ENCODE assay signal across 35 mouse cellular contexts in genomic region chr1:39843328-39843727, GRCm38 (mm10). TPM values are rescaled to one million over a fixed set of nuclear protein-coding genes. Genes with fewer than 3 reads are reported as not detected.
DNase-seq lines count a peak whose midpoint lies in the region; ATAC-seq lines count a peak whose summit lies in the region.
"Had no signal": no experiment of that assay in that cellular context is flagged by ENCODE, and none has a peak within 500 bp of the region (broad histone marks: within the 10 kb centered on the region; RNA-seq: fewer than 3 reads in every experiment).

No protein-coding gene starts in this region.

- ATAC-seq in CD4-positive, CD25-positive, alpha-beta regulatory T cell, adult 4 months: peak; percentile 6
- no peak for ATAC-seq in forebrain, embryonic 13.5 days
- ATAC-seq: forebrain, embryonic 16.5 days; intestine, embryonic 15.5 days; midbrain, embryonic 13.5 days; Patski had no signal

- no peak overlapping the region for H3K4me2 ChIP-seq in forebrain, embryonic 13.5 days
- H3K4me2 ChIP-seq: embryonic facial prominence, embryonic 13.5 days; heart, embryonic 12.5 days; hindbrain, embryonic 15.5 days; intestine, embryonic 15.5 days; limb, embryonic 15.5 days; liver, embryonic 13.5 days; lung, embryonic 14.5 days; midbrain, embryonic 13.5 days; stomach, embryonic 15.5 days had no signal

- H3K9me3 ChIP-seq in forebrain, embryonic 13.5 days (replicated peaks): no peaks in the 10 kb centered on the region
- H3K9me3 ChIP-seq: embryonic facial prominence, embryonic 13.5 days; forebrain, embryonic 10.5 days; heart, embryonic 12.5 days; hindbrain, embryonic 15.5 days; intestine, embryonic 15.5 days; limb, embryonic 10.5 days; limb, embryonic 15.5 days; liver, embryonic 13.5 days; midbrain, embryonic 13.5 days; stomach, embryonic 15.5 days had no signal

- no peak overlapping the region for H3K27ac ChIP-seq in forebrain, embryonic 13.5 days
- H3K27ac ChIP-seq: embryonic facial prominence, embryonic 13.5 days; forebrain, embryonic 10.5 days; gastrocnemius, adult 2 months; hindbrain, embryonic 15.5 days; intestine, embryonic 15.5 days; limb, embryonic 10.5 days; limb, embryonic 15.5 days; liver, embryonic 13.5 days; midbrain, embryonic 13.5 days; stomach, embryonic 15.5 days had no signal

- no peaks in the 10 kb centered on the region for H3K36me3 ChIP-seq in forebrain, embryonic 13.5 days (ENCODE audit: poor library complexity, severe bottlenecking)
- H3K36me3 ChIP-seq: embryonic facial prominence, embryonic 13.5 days; forebrain, embryonic 10.5 days; heart, embryonic 12.5 days; hindbrain, embryonic 15.5 days; intestine, embryonic 15.5 days; limb, embryonic 10.5 days; limb, embryonic 15.5 days; liver, embryonic 13.5 days; midbrain, embryonic 13.5 days; stomach, embryonic 15.5 days had no signal

- H3K27me3 ChIP-seq in forebrain, embryonic 13.5 days: no peaks in the 10 kb centered on the region
- H3K27me3 ChIP-seq: embryonic facial prominence, embryonic 13.5 days; heart, embryonic 12.5 days; hindbrain, embryonic 15.5 days; intestine, embryonic 15.5 days; limb, embryonic 15.5 days; liver, embryonic 13.5 days; midbrain, embryonic 13.5 days; Patski; stomach, embryonic 15.5 days had no signal

- no peak overlapping the region for H3K9ac ChIP-seq in forebrain, embryonic 13.5 days
- H3K9ac ChIP-seq: embryonic facial prominence, embryonic 13.5 days; heart, embryonic 12.5 days; hindbrain, embryonic 15.5 days; intestine, embryonic 15.5 days; limb, embryonic 15.5 days; liver, embryonic 13.5 days; lung, embryonic 14.5 days; midbrain, embryonic 13.5 days; stomach, embryonic 15.5 days had no signal

- 88% methylated on average over 5 of the region's 5 CpGs for WGBS in forebrain, embryonic 13.5 days

- H3K4me1 ChIP-seq in forebrain, embryonic 13.5 days: peaks cover 22% of the 10 kb centered on the region
- H3K4me1 ChIP-seq: intestine, embryonic 15.5 days; limb, embryonic 10.5 days had no signal

- peak; percentile 77 for DNase-seq in CD4-positive helper T cell, adult 2 months (ENCODE audit: low read depth, low spot score)
- peak; percentile 73 for DNase-seq in naive thymus-derived CD4-positive, alpha-beta T cell, adult 2 months (ENCODE audit: low read depth)
- DNase-seq in thymus, postnatal 36 days: peak; percentile 14 to 19
- DNase-seq in MN1 (ENCODE audit: low spot score): no peak
- DNase-seq in lung, adult 18-20 months: no peak
- DNase-seq: adrenal gland, postnatal 14 days; cerebellum, adult 11 months; cerebellum, adult 9-11 months; gastrocnemius, adult 2 months; gastrocnemius, postnatal 36 days; heart, adult 18-20 months; heart, postnatal 10 days; kidney, adult 2 months; kidney, postnatal 36 days; layer of hippocampus, postnatal 36 days; liver, embryonic 13.5 days; lung, embryonic 14.5 days; lung, postnatal 36 days; right cerebral cortex, postnatal 14 days had no signal

- no peak overlapping the region for H3K4me3 ChIP-seq in forebrain, embryonic 13.5 days
- H3K4me3 ChIP-seq: embryonic facial prominence, embryonic 13.5 days; forebrain, embryonic 10.5 days; gastrocnemius, adult 2 months; heart, embryonic 12.5 days; hindbrain, embryonic 15.5 days; intestine, embryonic 15.5 days; limb, embryonic 10.5 days; limb, embryonic 15.5 days; liver, embryonic 13.5 days; midbrain, embryonic 13.5 days; stomach, embryonic 15.5 days had no signal

RNA-seq across cellular contexts. Expression of gene Gm3646, which starts 38.2 kb away (rescaled TPM):
- not detected for polyA plus RNA-seq in CD4-positive, CD25-positive, alpha-beta regulatory T cell, adult 4 months (2017; shearing (Covaris generic))
- polyA plus RNA-seq in forebrain, embryonic 13.5 days (2015; fragmentation: Nextera tagmentation; extraction: Ambion mirVana): not detected in 2 replicates
- polyA plus RNA-seq: embryonic facial prominence, embryonic 13.5 days; forebrain, embryonic 10.5 days; forebrain, embryonic 16.5 days; hindbrain, embryonic 15.5 days; intestine, embryonic 15.5 days; kidney, adult 2 months; kidney, embryonic 16.5 days; limb, embryonic 10.5 days; limb, embryonic 15.5 days; liver, embryonic 13.5 days; lung, embryonic 14.5 days; midbrain, embryonic 13.5 days; neural tube, embryonic 14.5 days; Patski; small intestine, adult 2 months had no signal

RNA-seq across cellular contexts. Expression of gene Map4k4, which starts 57.4 kb away (rescaled TPM):
- polyA plus RNA-seq in CD4-positive, CD25-positive, alpha-beta regulatory T cell, adult 4 months (2017; shearing (Covaris generic)): 10 to 100 TPM; 29.5 to 30.3 TPM
- 49.9 and 50.0 TPM in 2 replicates for polyA plus RNA-seq in forebrain, embryonic 13.5 days (2015; fragmentation: Nextera tagmentation; extraction: Ambion mirVana)

Comparison
In these comparisons a context has a peak if more than half of its experiments do, and no peak if none do; other contexts are left out.
1. DNase-seq: peak in CD4-positive helper T cell, adult 2 months (single experiment), naive thymus-derived CD4-positive, alpha-beta T cell, adult 2 months (single experiment) and thymus, postnatal 36 days (2 of 2); none in MN1 (single experiment) and lung, adult 18-20 months (0 of 2).